Mouse (Mus musculus): Measurements from ENCODE around the gene Acbd6. TPM values are rescaled to one million over a fixed set of nuclear protein-coding genes. Genes with fewer than 3 reads are reported as not detected.

Gene Acbd6
- polyA plus RNA-seq, 1 experiment, result 68.3 TPM

Other genes with a start within 250 kb of the Acbd6 start
- 9.1 and 16.3 TPM in 2 replicates for gene Xpr1, start 140.7 kb upstream of the Acbd6 start, polyA plus RNA-seq (2012; ENCODE audit: insufficient read depth, insufficient read length, missing spikeins)
- gene Lhx4, start 193.6 kb downstream of the Acbd6 start, polyA plus RNA-seq (2012; ENCODE audit: insufficient read depth, insufficient read length, missing spikeins), result not detected in 2 replicates

All from brown adipose tissue, adult 24 weeks (tissue).